Mouse (Mus musculus) cerebellum, adult 8-10 months (tissue): ENCODE data around the gene Borcs5.

Source experiments
- DNase-seq: peaks from one replicate; pipeline ENCODE4 v3.0.0; 2022

The Borcs5 gene

GRCm38 (mm10) chr6:134721729-134722269 is 82.5 kb downstream of the Borcs5 start:
- DNase-seq, result no peak

- DNase-seq, result no peak
Observed at GRCm38 (mm10) chr6:134722906-134723305, 83.6 kb downstream of the Borcs5 start.

GRCm38 (mm10) chr6:134723326-134723725 is 84.0 kb downstream of the Borcs5 start:
- DNase-seq, result no peak

- DNase-seq, result no peak
Observed at GRCm38 (mm10) chr6:134723833-134724553, 84.7 kb downstream of the Borcs5 start.

GRCm38 (mm10) chr6:134725406-134725805 is 86.1 kb downstream of the Borcs5 start:
- no peak for DNase-seq

- DNase-seq, result no peak
Observed at GRCm38 (mm10) chr6:134730978-134731377, 91.7 kb downstream of the Borcs5 start.

GRCm38 (mm10) chr6:134732813-134733212 is 93.5 kb downstream of the Borcs5 start:
- no peak for DNase-seq

GRCm38 (mm10) chr6:134733800-134734221 is 94.5 kb downstream of the Borcs5 start:
- no peak for DNase-seq

- DNase-seq, result no peak
Observed at GRCm38 (mm10) chr6:134736853-134737252, 97.5 kb downstream of the Borcs5 start.

GRCm38 (mm10) chr6:134743568-134743967 is 104.3 kb downstream of the Borcs5 start:
- no peak for DNase-seq

- no peak for DNase-seq
Observed at GRCm38 (mm10) chr6:134745876-134746275, 106.6 kb downstream of the Borcs5 start.

GRCm38 (mm10) chr6:134748126-134748525 is 108.8 kb downstream of the Borcs5 start:
- DNase-seq, result no peak

GRCm38 (mm10) chr6:134751087-134751486 is 111.8 kb downstream of the Borcs5 start:
- no peak for DNase-seq

GRCm38 (mm10) chr6:134751883-134752647 is 112.8 kb downstream of the Borcs5 start:
- no peak for DNase-seq

GRCm38 (mm10) chr6:134753412-134753811 is 114.1 kb downstream of the Borcs5 start:
- DNase-seq, result no peak

- DNase-seq, result no peak
Observed at GRCm38 (mm10) chr6:134753858-134754257, 114.5 kb downstream of the Borcs5 start.

GRCm38 (mm10) chr6:134756058-134756457 is 116.7 kb downstream of the Borcs5 start:
- no peak for DNase-seq
